Mouse (Mus musculus) gastrocnemius, postnatal 10 days (tissue): ENCODE results near the gene Gm11032. TPM values are rescaled to one million over a fixed set of nuclear protein-coding genes. Genes with fewer than 3 reads are reported as not detected.
A peak's percentile ranks its signal among the peaks of the same experiment; 100 is the strongest.
"Not testable (repeated sequence)": the region's sequence is repeated elsewhere in the genome, so short reads cannot be mapped to it uniquely, and the experiment has no call there.

Source experiments
- DNase-seq: peaks from one replicate; pipeline ENCODE4 v3.0.0; 2021; ENCODE audit warnings: mixed read lengths
- long read RNA-seq, 2 experiments: library from polyadenylated mRNA; stranded (forward); transcript quantifications; one replicate each; pipeline ENCODE4 v2.0.0; 2021
- total RNA-seq, 2 experiments: library from RNA; stranded (reverse); gene quantifications; 2 replicates each; pipeline ENCODE4 v1.2.3; 2021

Gene Gm11032
- total RNA-seq = not detected
- long read RNA-seq, experiment 1 = 0 reads
- long read RNA-seq, experiment 2 = 0 reads

DNA sequence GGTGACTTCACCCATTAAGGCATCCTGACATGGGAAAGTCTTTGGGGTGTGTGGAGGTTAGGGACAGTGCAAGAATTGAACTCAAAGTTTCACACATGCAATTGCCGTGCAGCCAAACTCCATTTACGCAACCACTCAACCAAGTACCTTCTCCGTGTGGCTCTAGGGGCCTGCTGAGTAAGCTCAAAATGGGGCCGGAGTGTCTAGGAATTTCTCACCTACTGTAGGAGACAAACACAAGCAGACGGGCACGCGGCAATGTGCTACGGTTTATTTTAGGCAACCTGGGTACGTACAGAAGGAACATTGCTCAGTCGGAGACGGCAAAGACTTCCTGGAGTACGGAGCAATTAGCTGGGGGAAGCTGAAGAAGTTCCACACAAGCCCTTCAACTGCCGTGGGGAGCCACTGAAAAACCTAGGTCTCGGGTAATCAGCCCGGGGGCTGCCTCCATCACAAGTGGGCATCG lies at the start of gene Gm11032:
TSS of gene Gm11032 (plus strand) at position 51 of the 469 bp plus-strand sequence.
- DNase-seq = no peak

DNA sequence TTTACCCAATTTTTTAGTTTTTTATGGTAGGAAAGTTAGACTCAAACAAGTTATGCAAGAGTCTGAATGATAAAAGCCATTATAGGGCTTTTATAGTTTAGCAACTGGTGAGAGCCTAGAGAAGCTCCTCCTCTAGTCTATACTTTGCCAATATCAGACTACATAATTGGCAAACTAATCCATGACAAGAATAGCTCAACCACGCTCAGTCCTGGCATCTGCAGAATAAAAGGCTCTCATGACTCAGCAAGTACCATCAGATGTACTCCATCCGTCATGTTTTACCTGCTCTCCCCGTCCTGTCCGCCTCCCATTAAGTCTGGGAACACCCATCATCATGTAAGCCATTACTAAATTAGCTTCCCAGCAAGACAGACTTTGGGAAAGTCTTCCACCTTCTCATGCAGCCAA lies 48.4 kb upstream of the Gm11032 start:
- no peak for DNase-seq

DNA sequence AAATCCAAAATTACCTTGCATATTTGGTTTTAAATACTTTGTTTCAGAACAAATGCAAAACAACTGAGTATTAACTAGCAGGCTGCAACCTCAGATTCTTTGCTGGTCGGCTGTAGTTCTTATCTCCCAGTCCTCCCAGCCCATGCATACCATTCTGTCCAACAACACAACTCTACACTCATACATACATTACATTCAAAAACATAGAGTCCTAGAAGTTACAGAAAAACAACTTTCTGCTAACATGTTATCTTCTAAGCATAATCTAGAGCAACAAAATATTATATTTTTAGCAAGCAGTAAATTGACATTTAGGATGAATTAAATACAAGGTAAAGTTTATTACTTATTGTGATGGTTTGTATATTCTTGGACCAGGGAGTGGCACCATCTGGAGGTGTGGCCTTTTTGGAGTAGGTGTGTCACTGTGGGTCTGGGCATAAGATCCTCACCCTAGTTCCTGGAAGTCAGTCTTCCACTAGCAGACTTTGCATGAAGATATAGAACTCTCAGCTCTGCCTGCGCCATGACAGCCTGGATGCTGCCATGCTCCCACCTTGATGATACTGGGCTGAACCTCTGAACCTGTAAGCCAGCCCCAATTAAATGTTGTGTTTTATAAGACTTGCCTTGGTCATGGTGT lies 43.7 kb upstream of the Gm11032 start:
- not testable (repeated sequence) for DNase-seq

DNA sequence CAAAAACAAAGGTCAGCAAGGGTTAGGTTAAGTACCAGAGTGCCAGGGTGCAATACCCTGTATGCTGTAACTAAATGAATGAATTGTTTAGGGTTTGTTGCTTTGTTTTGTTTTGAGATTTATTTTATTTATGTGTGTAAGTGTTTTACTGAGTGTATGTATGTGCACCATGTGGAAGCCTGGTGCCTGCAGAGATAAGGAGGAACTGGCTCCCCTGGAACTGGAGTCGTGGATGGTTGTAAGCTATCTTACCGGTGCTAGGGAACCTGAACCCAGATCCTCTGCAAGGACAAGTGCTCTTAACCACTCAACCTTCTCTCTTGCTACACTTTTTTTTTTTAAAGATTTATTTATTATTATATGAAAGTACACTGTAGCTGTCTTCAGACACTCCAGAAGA lies 42.8 kb upstream of the Gm11032 start:
- no peak for DNase-seq

DNA sequence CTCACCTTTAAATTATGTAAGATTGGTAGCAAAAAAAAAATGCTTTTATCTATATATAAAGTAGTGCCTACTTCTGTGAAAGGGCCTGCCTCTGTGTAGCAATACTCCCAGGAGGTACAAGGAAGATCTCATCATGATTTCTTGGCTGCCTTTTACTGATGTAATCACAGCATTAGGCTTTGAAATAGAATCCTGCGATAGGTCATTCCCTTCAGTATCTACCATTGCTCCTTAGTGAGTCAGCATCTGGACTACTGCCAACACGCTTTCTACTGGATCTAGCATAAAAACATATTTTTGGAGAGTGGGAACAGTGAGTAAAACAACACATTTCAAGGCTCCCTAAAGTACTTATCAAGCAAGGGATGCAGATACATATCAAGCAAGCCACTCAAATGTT lies 41.2 kb upstream of the Gm11032 start:
- peak; percentile 62 for DNase-seq

DNA sequence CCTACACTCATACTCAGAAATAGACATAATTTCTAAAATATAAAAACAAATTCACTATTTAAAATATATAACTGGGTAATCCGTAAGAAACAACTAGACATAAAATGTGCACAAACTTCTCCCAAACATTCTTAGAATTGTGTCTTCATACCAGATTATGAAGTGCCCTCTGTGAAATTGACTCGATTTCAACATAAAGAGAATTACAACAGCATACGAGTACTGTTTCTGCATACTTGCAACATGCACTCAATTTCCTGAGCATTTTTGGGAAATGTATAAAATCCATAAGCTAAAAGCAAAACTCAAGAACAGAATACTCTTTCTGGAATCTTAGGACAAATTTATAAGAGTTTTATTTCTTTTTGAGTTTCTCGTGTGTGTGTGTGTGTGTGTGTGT lies 28.1 kb upstream of the Gm11032 start:
- no peak for DNase-seq

DNA sequence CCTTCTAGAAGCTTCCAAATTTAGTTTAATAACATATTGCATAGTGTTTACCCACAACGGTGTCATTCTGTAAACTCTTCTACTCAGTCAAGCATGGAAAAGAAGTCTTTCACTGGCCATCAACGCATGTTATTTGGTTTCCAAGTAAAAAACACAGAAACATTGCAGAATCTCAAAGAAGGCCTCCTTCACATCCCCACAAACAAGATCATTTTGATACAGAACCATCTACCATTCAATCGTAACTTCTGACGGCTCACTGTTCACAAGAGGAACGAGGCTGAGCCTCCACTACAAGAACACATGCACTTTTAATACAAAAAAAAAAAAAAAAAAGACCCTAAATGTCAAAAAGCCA lies 26.4 kb upstream of the Gm11032 start:
- DNase-seq = no peak

DNA sequence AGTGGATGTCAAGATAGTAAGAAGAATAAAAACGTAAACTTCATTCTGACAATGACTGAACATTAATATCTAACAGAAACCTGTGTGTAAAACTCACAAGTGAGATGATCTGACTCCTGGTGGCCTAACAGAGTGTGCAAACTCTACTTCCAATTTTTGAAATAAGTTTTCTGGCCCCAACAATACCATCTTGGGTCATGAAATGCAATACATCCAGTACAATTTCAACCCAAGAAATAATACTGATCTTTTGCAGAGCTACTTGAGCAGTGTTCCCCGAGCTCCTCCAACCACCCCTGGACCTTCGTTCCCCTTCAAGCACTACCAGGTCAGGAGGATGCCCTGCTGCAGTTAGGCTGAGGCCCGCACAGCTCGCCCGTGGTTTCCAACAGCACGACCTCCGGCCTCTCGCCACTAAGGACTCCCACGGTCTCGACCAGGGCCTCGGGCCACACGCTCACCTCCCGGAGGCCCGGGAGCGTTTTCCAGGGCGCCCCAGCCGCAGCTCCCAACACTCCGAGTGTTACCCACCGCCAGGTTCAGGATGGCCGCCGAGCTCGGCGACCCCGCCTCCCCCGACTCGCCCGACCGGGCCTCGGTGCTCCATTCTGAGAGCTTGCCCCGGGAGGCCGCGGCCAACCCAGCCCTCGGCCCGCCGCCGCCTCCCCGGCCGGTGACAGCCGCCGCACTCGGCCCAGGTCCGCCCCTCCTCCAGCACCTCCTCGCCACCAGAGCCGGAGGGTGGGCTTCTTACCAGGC lies 25.8 kb upstream of the Gm11032 start:
- no peak for DNase-seq

DNA sequence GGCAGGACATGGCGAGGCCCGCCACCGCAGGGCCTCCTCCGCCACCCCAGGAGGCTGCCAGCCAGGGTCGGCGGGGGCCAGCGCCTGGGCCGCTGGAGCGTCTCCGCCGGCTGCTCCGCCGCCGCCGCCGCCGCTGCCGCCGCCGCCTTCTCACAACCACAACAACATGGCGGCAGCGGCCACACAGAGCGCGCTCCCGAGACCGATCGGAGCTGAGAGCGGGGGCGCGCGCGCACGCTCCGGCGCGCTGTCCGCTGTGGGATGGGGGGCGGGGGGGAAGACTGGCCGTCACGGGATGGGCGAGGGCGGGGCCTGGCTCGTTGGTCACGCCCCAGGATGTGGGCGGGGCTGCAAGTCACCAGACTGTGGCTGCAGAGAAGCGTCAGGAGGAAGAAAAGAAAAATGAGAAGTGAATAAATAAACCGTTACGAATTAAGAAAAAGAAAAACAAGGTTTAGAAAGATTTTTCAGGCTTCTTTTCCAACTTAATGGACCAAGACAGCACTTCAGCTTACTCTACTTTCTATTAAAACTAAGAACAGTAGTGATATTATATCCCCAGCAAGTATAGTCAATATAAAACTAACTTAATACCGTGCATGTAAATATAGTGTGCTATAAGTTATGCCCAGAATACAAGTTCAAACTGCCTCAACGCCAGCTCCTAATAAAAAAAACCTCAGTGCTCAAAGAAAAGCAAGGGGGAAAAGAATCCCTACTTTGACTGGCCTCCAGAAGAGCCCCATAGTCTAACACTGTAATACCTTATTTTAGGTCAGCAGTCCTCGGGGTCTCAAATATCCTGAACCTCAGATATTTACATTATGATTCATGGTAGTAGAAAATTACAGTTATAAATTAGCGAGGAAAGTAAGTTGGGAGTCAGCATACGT lies 25.0 kb upstream of the Gm11032 start, which contains the start of gene Mtmr3:
TSS of gene Mtmr3 (minus strand) at position 256 of the 893 bp plus-strand sequence.
- DNase-seq = peak; percentile 98

DNA sequence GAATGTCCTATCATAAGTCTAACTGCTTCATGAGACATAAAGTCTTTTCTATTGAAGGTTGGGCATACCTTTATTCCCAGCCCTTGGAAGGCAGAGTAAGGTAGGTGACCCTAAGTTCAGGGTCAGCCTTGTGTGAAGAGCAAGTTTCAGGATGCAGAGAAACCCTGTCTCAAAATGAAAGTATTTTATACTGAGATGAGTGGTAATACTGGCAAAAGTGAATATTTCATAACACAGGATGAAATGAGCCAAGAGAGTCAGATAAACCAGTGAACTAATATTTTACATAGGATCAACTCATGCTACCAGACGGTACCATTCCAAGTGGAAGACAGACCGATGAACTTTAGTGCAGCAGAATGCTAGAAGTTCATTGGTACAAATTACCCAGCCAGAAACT lies 21.5 kb upstream of the Gm11032 start:
- DNase-seq = no peak

DNA sequence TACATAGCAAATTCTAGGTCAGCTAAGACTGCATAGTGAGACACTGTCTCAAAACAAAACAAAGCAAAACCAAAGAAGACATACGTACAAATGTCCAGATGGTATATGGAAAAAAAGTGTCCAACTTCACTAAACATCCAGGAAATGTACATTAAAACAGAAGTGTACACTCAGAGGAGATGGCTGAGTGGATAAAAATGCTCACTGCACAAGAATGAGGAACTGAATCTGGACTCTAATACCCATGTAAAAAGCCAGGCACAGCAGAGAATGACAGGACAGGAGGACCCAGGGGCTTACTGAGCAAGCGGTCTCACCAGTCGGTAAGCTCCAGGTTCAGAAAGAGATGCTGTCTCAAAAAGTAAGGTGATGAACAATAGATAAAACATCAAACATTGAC lies 20.0 kb upstream of the Gm11032 start:
- DNase-seq = no peak

DNA sequence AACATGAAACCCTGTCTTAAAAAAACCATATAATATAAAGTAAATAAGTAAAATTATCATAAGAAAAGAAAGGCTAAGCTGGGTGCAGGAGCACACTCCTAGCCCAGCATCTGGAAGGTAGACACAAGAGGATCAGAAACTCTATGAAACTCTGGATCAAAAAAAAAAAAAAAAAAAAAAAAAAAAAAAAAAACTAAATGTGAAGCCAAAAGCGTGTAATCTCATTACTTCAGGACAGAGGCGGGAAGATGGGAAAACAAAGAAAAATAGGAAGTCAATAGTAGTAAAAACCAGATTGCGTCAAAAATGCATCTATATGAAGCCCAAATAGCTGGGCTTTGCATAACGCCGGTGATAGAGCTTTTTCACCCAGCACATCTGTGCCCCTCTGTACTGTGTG lies 18.0 kb upstream of the Gm11032 start:
- no peak for DNase-seq

DNA sequence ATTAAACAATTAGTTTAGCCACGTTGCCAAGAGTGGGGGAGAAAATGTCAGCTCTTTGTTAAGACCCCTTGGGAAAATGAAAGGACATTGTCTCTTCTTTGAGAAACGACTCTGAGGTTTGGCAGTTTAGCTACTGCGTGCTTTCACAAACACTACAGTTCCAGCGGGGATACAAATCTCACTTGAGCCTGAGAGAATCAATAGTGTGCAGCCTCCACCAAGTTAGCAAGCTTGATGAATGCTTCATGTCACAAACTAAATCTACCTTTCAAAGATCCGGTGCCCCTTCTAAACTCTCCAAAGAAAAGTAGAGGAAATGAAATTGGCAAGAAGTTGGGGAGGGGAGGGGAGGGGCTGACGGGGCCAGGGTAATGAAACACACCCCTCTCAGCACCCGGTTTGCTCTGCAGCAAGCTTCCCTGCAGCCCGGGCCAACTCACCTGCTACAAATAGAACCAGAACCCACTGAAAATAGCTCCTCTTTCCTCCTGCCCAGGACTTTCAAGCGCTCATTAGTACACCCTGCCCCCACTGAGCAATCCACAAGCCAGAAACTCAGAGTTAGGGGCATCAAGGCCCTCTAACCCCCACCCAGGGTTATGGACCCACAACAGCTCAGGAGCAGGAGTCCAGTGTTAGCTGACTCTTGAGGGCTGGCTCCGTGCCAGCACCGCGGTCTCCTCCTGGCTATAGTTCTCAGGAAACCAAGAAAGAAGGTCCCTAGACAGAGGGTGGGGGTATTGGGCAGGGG lies 17.0 kb upstream of the Gm11032 start:
- peak; percentile 56 for DNase-seq

DNA sequence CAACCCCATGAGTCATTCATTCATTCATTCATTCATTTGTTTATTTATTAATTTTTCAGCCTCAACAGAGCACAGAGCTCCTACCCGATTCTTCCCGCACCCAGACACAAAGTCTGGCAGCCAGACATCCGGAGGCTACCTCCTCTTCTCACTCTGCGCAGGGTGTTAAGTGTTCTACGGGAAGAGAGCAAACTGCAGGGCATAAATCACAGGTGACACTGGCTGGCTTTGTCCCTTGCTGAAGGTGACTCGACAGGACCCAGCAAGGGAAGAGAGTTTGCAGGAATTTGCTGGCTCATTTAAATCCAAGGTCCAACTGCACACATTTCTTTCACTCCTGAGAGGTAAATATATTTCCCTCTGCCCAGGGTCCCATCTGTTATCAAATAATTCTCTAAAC lies 15.4 kb upstream of the Gm11032 start:
- DNase-seq = no peak

DNA sequence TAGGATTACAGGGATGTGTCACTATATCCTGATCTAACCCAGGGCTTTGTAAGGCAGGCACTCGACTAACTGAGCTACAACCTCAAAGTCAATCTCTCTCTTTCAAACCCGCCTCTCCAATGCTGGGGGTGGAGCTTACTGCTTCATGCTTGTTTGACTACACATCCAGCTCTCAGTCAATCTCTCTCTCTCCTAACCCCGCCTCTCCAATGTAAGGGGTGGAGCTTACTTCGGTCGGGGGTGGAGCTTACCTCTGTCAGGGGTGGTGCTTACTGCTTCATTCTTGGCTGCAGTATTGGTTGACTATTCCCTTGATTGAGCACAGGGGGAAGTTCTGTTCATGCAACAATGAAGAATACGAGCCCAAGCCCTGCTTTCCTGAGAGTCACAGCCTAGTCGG lies 14.5 kb upstream of the Gm11032 start:
- no peak for DNase-seq

DNA sequence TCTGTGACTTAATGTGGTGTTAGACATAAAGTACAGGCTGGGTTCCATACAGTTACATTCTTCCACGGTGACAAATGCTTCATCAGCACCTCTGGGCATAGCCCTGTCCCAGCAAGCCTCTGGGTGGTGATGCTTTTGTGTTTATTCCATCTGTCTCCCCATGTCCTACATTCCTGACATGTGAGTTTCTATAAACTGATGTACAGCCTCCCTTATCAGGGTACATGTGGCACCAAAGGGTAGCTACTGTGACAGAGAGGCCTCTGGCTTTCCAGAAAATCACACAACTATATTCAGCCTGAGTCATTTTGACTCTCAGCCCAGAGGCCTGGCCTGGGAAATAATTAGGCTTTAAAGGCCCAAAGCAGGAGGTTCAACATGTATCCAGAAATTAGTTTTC lies 13.3 kb upstream of the Gm11032 start:
- DNase-seq = no peak

DNA sequence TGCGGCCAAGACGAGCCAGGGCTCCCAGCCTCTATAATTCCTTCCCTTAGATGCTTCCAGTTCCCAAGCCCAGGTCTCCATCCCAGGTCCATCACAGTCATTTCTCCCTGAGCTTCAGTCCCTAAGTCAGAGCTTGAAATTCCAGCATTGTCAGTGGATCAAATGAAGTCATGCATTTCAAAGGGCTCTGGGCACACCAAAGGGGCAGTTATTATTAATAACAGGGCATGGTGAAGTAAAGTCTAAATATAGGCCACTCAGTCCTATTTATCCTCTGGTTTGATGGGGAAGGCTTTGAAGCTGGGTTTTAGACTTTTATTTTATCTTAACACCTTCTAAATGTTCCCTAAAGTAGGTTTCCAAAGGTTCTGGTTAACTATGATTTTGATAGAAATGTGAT lies 8.0 kb upstream of the Gm11032 start:
- DNase-seq = no peak

DNA sequence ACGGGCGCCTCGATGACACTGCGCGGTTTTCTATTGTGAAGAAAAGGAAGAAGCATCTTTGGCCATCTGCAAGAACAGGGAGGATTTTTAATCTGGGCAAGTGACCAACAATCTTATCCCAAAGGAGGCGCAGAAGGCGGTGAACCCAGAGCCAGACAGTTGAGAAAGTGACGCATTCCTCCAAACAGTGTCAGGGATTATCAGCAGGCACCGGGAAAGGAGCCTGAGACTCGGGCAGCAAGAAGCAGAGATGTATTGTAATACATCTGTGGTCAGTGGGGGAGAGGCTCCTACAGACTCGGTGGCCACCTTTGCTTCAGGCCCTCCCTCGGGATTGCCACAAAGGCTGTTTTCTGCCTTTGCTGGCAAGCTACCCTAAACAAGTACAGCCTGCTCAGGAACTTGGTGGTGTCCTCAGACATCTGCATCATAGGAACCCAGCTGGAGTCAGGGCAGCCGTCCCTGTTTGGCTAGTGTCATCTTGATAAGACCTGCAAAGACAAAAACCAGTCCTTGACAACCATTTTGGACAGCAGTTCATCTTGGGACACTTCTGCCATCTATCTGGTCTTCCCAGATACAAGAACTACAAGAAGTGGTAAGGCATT lies 738 bp downstream of the Gm11032 start:
- DNase-seq = peak; percentile 23

DNA sequence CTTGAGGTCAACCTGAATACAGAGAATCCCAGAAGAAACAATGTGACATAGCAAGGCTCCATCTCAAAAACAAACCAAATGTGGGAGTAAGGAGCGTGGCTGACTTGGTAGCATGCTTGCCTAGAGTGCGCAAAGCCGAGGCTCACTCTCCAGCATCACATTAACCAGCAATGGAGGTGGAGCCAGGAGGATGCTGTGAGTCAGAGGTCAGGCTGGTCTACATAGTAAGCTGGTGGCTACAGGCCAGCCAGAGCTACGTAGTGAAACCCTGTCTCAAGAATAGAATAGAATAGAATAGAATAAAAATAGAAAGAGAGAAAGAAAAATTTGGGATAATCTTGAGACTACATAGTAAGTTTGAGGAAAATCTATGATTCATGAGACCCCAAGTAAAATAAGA lies 2.0 kb downstream of the Gm11032 start:
- DNase-seq = no peak

DNA sequence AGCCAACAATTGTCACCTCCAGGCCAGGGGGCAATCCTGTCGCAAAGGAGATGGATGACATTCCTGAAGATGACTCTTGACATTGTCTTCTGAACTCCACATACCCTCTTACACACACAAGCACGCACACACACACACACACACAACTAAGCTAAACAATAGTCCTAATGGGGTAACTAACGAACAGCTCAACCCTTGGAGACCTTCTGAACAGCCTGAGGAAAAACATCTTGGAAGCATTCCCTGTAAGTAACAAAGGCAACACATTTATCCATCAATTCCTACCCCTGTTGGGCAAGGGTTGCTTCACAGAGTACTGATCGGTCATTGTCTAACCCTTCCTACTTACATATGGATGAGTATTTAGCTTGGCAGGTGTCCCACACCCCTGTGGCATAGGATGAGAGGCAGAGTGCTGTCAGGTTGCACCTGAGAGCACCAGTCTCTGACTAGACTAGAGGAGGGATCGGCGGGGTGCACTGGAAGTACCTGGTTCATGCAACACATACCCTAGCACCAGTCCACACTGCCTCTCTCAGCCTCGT lies 2.6 kb downstream of the Gm11032 start:
- no peak for DNase-seq

DNA sequence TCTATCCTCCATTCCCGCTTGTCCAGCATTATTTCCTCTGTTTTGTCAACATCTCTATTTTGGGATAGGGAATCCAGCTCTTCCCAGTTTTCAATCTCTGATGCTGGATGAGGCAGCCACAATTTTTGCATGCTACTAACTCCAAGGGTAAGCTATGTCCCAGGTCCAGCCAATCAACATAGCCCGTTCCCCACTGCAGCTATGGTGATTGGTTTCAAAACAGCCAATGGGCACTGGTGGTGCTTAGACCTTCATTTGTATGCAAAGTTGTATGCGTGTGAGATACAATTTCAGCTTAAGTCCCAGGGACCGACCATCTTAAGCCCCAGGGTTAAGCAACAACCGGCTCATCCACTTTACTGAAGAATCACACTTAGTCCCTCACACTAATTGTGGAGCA lies 3.1 kb downstream of the Gm11032 start:
- no peak for DNase-seq
